Mouse (Mus musculus): ENCODE data around the gene Cela3b. TPM values are rescaled to one million over a fixed set of nuclear protein-coding genes. Genes with fewer than 3 reads are reported as not detected.
"Not testable (repeated sequence)": the region's sequence is repeated elsewhere in the genome, so short reads cannot be mapped to it uniquely, and the experiment has no call there.

The Cela3b gene
- polyA plus RNA-seq, 1 experiment, result not detected

DNA sequence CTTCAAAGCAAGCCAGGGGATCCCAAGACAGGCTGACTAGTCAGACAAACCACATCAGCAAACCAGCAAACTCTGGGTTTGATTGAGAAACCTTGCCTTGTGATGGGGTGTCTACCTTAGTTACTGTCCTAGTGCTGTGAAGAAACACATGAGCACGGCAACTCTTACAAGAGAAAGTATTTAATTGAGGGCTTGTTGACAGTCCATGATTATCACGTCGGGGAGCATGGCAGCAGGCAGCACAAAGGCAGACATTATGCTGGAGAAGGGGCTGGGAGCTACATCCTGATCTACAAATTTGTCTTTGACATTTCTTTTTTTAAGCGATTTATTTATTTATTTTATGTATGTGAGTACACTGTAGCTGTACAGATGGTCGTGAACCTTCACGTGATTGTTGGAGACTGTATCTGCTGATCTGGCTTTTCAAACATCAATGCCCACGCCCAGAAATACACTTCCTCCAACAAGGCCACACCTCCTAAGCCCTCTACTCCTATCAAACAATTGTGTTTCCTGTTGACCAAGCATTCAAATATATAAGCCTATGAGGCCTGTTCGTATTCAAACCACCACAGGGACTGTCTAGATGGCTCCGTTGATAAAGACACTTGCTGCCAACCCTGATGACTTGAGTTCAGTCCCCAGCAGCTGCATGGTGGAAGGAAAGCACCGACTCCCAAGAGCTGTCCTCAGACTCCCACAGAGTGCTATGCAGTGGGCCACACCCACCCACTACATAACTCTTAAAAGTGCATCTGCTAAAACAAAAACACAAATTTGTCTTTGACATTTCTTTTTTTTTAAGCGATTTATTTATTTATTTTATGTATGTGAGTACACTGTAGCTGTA is 12.4 kb downstream of the Cela3b start:
- H3K79me2 ChIP-seq (ENCODE audit: control insufficient read depth, insufficient read depth), result no peaks in the 10 kb centered on the region
- no peak overlapping the region for H3ac ChIP-seq (ENCODE audit: control insufficient read depth, insufficient read length, low read depth)
- H3K27me3 ChIP-seq (ENCODE audit: control insufficient read depth, insufficient read depth, insufficient read length), result peaks cover 8% of the 10 kb centered on the region
- H3K36me3 ChIP-seq (ENCODE audit: control insufficient read depth, insufficient read depth), result no peaks in the 10 kb centered on the region
- H3K79me3 ChIP-seq (ENCODE audit: low read depth), result no peaks in the 10 kb centered on the region
- no peak for TF ChIP-seq CEBPB (IDR thresholded peaks at IDR 0.05; ENCODE audit: low read depth)
- TF ChIP-seq MYOD1 (IDR thresholded peaks at IDR 0.05; ENCODE audit: control insufficient read depth, insufficient read length, low read depth), result no peak
- TF ChIP-seq CTCF (IDR thresholded peaks at IDR 0.05; ENCODE audit: control insufficient read depth, insufficient read depth, insufficient read length), result no peak
- TF ChIP-seq FOSL1 (IDR thresholded peaks at IDR 0.05; ENCODE audit: insufficient read depth, low read length, poor library complexity, severe bottlenecking), result no peak
- TF ChIP-seq USF1 (IDR thresholded peaks at IDR 0.05; ENCODE audit: low read depth), result no peak
- TF ChIP-seq MYOG (IDR thresholded peaks at IDR 0.05; ENCODE audit: control insufficient read depth, extremely low read depth, insufficient read length), result no peak
- no peak for TF ChIP-seq MAX (IDR thresholded peaks at IDR 0.05)
- H3K4me3 ChIP-seq (ENCODE audit: insufficient read depth, poor library complexity, severe bottlenecking), result no peak overlapping the region

DNA sequence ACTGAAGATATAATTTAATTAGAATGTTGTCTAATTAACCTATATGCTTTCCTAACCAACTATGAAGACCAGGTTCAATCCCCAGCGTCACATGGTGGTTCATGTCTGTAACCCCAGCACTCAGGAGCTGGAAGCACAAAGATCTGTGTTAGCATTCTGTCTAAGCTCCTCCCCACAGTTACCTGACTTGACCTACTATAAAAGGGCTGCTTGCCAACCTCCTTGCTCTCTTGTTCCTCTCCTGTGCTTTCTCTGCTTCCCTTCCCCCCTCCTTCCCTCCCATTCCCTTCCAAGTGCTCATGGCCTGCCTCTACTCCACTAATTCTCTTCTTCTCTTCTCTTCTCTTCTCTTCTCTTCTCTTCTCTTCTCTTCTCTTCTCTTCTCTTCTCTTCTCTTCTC is 15.4 kb downstream of the Cela3b start:
- Histone ChIP-seq H3K4me3 (ENCODE audit: insufficient read depth, poor library complexity, severe bottlenecking) (no peak overlapping the region), H3K79me2 (ENCODE audit: control insufficient read depth, insufficient read depth) (no peaks in the 10 kb centered on the region), H3ac (ENCODE audit: control insufficient read depth, insufficient read length, low read depth) (no peak overlapping the region), H3K79me3 (ENCODE audit: low read depth) (no peaks in the 10 kb centered on the region), H3K27me3 (ENCODE audit: control insufficient read depth, insufficient read depth, insufficient read length) (peaks cover 3% of the 10 kb centered on the region), H3K36me3 (ENCODE audit: control insufficient read depth, insufficient read depth) (no peaks in the 10 kb centered on the region)
- TF ChIP-seq CTCF (IDR thresholded peaks at IDR 0.05; ENCODE audit: control insufficient read depth, insufficient read depth, insufficient read length) (no peak), MYOG (IDR thresholded peaks at IDR 0.05; ENCODE audit: control insufficient read depth, extremely low read depth, insufficient read length) (no peak), FOSL1 (IDR thresholded peaks at IDR 0.05; ENCODE audit: insufficient read depth, low read length, poor library complexity, severe bottlenecking) (no peak), MAX (IDR thresholded peaks at IDR 0.05) (no peak), USF1 (IDR thresholded peaks at IDR 0.05; ENCODE audit: low read depth) (no peak), CEBPB (IDR thresholded peaks at IDR 0.05; ENCODE audit: low read depth) (no peak), MYOD1 (IDR thresholded peaks at IDR 0.05; ENCODE audit: control insufficient read depth, insufficient read length, low read depth) (no peak)

- not testable (repeated sequence) for H3K4me3 ChIP-seq (ENCODE audit: insufficient read depth, poor library complexity, severe bottlenecking)
Observed at GRCm38 (mm10) chr4:137412185-137412709, 18.1 kb downstream of the Cela3b start.

DNA sequence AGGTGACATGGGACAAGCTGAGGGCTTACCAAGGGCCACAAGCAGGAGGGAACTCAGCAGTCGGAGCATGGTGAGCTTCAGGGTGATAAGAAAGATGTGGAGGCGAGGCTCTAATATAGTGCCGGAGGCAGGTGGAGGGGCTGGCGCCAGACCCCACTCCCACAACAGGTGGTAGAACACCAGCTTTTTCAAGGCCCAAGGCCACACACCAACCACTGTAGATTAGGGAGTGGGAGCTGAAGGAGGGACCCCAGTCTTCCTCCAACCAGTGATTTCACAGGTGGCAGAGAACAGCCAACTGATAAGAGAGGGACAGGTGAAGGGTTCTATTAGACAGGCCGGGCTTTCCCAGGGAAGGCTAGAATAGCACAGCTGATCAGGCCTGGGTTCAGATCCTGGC is 20.6 kb downstream of the Cela3b start, which contains the start of gene Cela3a:
Gene Cela3a (minus strand): TSS at position 101 of the 400 bp plus-strand sequence.
- H3K79me2 ChIP-seq (ENCODE audit: control insufficient read depth, insufficient read depth), result no peaks in the 10 kb centered on the region
- H3ac ChIP-seq (ENCODE audit: control insufficient read depth, insufficient read length, low read depth), result no peak within 1 kb of the TSS
- H3K36me3 ChIP-seq (ENCODE audit: control insufficient read depth, insufficient read depth), result no peaks in the 10 kb centered on the region
- no peak within 1 kb of the TSS for H3K4me3 ChIP-seq (ENCODE audit: insufficient read depth, poor library complexity, severe bottlenecking)
- no peaks in the 10 kb centered on the region for H3K27me3 ChIP-seq (ENCODE audit: control insufficient read depth, insufficient read depth, insufficient read length)
- H3K79me3 ChIP-seq (ENCODE audit: low read depth), result no peaks in the 10 kb centered on the region
- TF ChIP-seq MAX (IDR thresholded peaks at IDR 0.05) (no peak), MYOG (IDR thresholded peaks at IDR 0.05; ENCODE audit: control insufficient read depth, extremely low read depth, insufficient read length) (no peak), CTCF (IDR thresholded peaks at IDR 0.05; ENCODE audit: control insufficient read depth, insufficient read depth, insufficient read length) (no peak)

More at GRCm38 (mm10) chr4:137412185-137412709, 18.1 kb downstream of the Cela3b start:
- not testable (repeated sequence) for H3ac ChIP-seq (ENCODE audit: control insufficient read depth, insufficient read length, low read depth); H3K79me2 ChIP-seq (ENCODE audit: control insufficient read depth, insufficient read depth); H3K27me3 ChIP-seq (ENCODE audit: control insufficient read depth, insufficient read depth, insufficient read length); H3K36me3 ChIP-seq (ENCODE audit: control insufficient read depth, insufficient read depth); H3K79me3 ChIP-seq (ENCODE audit: low read depth)

DNA sequence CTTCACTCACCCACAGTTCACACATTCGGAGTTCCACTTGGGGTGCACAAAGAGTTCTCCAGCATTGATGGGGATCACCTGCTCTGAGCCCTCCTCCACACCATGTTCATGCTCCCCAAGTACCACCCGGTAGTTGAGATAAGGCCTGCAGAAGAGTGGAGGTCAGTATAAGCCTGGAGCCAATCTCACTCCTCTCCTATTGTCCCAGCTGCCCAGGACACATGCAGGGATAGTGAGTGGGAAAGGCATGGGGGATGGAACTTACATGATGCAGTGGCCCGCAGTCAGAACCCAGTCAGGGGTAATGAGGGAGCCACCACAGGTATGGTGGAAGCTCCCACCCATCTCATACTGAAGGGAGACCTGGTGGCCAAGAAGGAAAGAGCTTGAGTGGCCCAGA is 24.8 kb downstream of the Cela3b start:
- no peaks in the 10 kb centered on the region for H3K79me2 ChIP-seq (ENCODE audit: control insufficient read depth, insufficient read depth)
- TF ChIP-seq FOSL1 (IDR thresholded peaks at IDR 0.05; ENCODE audit: insufficient read depth, low read length, poor library complexity, severe bottlenecking) (no peak), CEBPB (IDR thresholded peaks at IDR 0.05; ENCODE audit: low read depth) (no peak), USF1 (IDR thresholded peaks at IDR 0.05; ENCODE audit: low read depth) (no peak), MYOG (IDR thresholded peaks at IDR 0.05; ENCODE audit: control insufficient read depth, extremely low read depth, insufficient read length) (no peak), MAX (IDR thresholded peaks at IDR 0.05) (no peak), CTCF (IDR thresholded peaks at IDR 0.05; ENCODE audit: control insufficient read depth, insufficient read depth, insufficient read length) (no peak), MYOD1 (IDR thresholded peaks at IDR 0.05; ENCODE audit: control insufficient read depth, insufficient read length, low read depth) (no peak)
- H3K27me3 ChIP-seq (ENCODE audit: control insufficient read depth, insufficient read depth, insufficient read length), result no peaks in the 10 kb centered on the region
- no peak overlapping the region for H3K4me3 ChIP-seq (ENCODE audit: insufficient read depth, poor library complexity, severe bottlenecking)
- H3K79me3 ChIP-seq (ENCODE audit: low read depth), result no peaks in the 10 kb centered on the region
- no peaks in the 10 kb centered on the region for H3K36me3 ChIP-seq (ENCODE audit: control insufficient read depth, insufficient read depth)
- H3ac ChIP-seq (ENCODE audit: control insufficient read depth, insufficient read length, low read depth), result no peak overlapping the region
